Mouse (Mus musculus) E14TG2a.4 (cell line): ENCODE results near the gene Icmt.

Experiments
- H3K27me3 ChIP-seq: 2 replicates; pipeline ENCODE4 v1.6.1; 2014; ENCODE audit warnings: low read length, control low read depth; ENCODE audit not compliant: insufficient read depth
- H3K36me3 ChIP-seq: 2 replicates; pipeline ENCODE4 v1.6.1; 2014; ENCODE audit warnings: low read length, control low read depth; ENCODE audit not compliant: insufficient read depth
- H3K4me1 ChIP-seq: replicated peaks from 2 replicates; pipeline ENCODE4 v1.6.1; 2014; ENCODE audit warnings: low read depth, low read length, control low read depth
- H3K4me3 ChIP-seq: replicated peaks from 2 replicates; pipeline ENCODE4 v1.5.1; 2014; ENCODE audit warnings: mild to moderate bottlenecking, low read length
- H3K9me3 ChIP-seq: 2 replicates; pipeline ENCODE4 v1.6.1; 2014; ENCODE audit warnings: low read length, control low read depth
- CTCF ChIP-seq: conservative IDR thresholded peaks from 2 replicates; pipeline ENCODE4 v1.5.1; 2014; ENCODE audit warnings: low read length
- NANOG ChIP-seq: IDR thresholded peaks from 2 replicates; pipeline ENCODE4 v1.6.1; 2014; ENCODE audit warnings: borderline replicate concordance, low read length, mixed read lengths
- POU5F1 ChIP-seq: IDR thresholded peaks from 2 replicates; pipeline ENCODE4 v1.6.1; 2014; ENCODE audit warnings: low read length, borderline replicate concordance

The Icmt gene

GRCm38 (mm10) chr4:152290385-152290784 is 6.6 kb upstream of the Icmt start:
- H3K4me1 ChIP-seq, result peaks cover 88% of the 10 kb centered on the region
- TF ChIP-seq CTCF, result no peak
- no peak for TF ChIP-seq NANOG
- TF ChIP-seq POU5F1, result no peak
- peaks cover 40% of the 10 kb centered on the region for H3K27me3 ChIP-seq

DNA sequence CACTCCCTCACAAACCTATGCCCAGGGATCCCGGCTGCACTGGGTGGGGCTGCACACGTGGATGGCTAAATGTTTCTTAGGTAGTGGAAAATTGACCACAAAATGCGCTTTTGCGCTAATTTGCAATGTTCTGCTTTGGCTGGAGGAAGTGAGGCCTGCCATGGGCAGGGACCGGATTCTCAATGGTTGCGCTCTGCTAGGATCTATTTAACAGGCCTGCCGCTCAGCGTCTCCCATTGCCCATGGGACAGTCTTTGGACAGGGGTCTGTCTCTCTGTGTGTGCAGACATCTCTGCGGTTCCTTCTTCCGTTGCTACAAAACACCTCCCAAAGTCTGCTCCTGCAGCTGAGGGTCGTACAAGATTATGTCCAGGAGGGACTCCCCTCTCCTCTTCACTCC is 6.0 kb upstream of the Icmt start:
- TF ChIP-seq POU5F1, result no peak
- no peak for TF ChIP-seq NANOG
- no peak for TF ChIP-seq CTCF
- H3K36me3 ChIP-seq, result no peaks in the 10 kb centered on the region
- peaks cover 39% of the 10 kb centered on the region for H3K27me3 ChIP-seq
- peak overlapping the region; percentile 69 for H3K4me3 ChIP-seq
- H3K4me1 ChIP-seq, result peaks cover 88% of the 10 kb centered on the region
- H3K9me3 ChIP-seq, result peaks cover 7% of the 10 kb centered on the region; the same call in 1 of the 2 replicates

More at GRCm38 (mm10) chr4:152290385-152290784, 6.6 kb upstream of the Icmt start:
- Histone ChIP-seq H3K36me3 (no peaks in the 10 kb centered on the region), H3K9me3 (peaks cover 7% of the 10 kb centered on the region; the same call in 1 of the 2 replicates), H3K4me3 (peak overlapping the region; percentile 69)

DNA sequence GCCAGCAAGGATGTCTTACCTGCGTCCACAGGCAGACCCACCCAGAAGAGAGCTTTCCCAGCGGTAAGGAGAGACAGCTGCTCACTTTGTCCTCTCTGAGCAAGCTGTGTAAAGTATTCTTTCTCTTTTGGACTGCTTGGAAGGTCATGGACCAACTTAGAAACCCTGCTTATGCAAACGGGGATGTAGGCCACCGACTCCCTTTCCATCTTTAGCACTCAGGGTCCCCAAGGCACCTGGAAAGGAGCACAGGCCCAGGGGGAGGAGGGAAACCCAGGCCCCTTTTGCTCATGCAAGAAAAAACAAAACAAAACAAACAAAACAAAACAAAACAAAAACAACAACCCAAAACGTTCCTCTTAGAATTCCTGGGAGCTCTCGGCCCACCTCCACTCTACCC is 5.5 kb upstream of the Icmt start, which contains the start of gene Hes3:
TSS of gene Hes3 (minus strand) at position 101 of the 400 bp plus-strand sequence.
- peaks cover 7% of the 10 kb centered on the region; the same call in 1 of the 2 replicates for H3K9me3 ChIP-seq
- H3K4me3 ChIP-seq, result peak within 1 kb of the TSS; percentile 69
- H3K36me3 ChIP-seq, result no peaks in the 10 kb centered on the region
- peaks cover 86% of the 10 kb centered on the region for H3K4me1 ChIP-seq
- TF ChIP-seq CTCF (no peak), POU5F1 (no peak), NANOG (no peak)
- H3K27me3 ChIP-seq, result peaks cover 35% of the 10 kb centered on the region

DNA sequence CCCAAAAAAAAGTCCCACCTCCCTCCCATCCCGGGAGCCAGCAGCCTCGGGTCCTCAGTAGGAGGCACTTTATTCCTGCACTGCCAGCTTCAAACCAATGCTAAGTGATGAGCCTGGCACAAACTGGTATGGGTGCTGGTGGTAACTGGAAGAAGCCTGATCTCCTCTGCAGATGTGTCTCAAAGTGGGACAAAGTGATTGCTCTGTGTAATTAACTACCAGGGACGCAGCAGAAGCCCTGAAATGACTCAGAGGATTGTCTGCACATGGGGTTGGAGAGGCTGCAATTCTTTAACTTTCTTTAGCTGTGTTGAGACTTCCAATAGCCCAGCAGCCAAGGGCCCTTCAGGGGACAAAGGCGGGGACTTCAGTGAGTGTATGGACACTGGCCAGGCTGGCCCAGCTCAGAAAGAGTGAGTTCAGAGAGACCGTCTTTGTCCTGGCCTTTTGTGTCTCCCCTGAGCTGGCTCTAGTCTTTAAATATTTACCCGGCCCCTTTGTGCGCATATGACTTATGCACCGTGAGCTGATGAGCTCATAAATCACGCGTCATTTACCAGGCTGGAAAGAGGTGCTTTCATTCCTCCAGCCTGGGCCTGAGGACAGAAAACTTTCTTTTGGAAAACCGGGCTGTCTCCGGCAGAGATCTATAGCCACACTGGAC is 4.8 kb upstream of the Icmt start:
- Histone ChIP-seq H3K4me3 (peak overlapping the region; percentile 43; the same call in 1 of the 2 replicates), H3K27me3 (peaks cover 28% of the 10 kb centered on the region), H3K36me3 (no peaks in the 10 kb centered on the region), H3K9me3 (peaks cover 7% of the 10 kb centered on the region; the same call in 1 of the 2 replicates), H3K4me1 (peaks cover 81% of the 10 kb centered on the region)
- TF ChIP-seq NANOG, result no peak
- TF ChIP-seq CTCF, result no peak
- no peak for TF ChIP-seq POU5F1

DNA sequence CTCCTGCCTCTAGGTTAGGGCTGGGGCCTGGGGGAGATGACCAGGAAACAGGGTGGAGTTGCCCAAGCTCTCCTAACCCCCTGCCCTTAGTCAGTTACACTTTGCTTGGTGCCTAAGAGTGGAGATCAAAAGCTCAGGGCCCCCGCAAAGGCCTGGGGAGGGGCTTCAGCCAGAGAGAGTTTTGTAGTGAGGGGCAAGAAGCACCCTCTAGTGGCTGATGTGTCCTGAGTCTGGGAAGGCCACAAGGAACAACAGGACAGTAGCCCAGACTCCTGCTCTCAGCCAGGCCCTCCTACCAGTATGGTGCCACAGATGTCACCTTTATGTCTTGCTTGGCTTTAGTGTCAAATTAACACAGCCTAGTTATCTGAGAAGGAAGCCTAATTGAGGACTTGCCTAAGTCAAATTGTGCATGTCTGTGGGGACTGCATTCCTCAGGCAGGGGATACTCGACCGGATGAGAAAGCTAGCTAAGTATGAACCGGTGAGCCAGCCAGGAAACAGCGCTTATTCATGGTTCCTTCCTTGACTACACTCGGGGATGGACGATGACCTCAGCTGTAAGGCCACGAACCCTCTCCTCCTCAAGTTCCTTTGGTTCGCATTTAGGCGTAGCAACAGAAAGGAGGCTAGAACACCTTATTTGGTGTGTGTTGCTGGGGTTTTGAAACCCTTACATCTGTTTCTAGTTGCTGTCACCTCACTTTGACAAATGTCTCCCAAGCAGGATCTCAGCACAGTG is 2.7 kb upstream of the Icmt start:
- H3K4me1 ChIP-seq, result peaks cover 83% of the 10 kb centered on the region
- peaks cover 7% of the 10 kb centered on the region for H3K36me3 ChIP-seq
- TF ChIP-seq CTCF, result peak; percentile 47
- no peak for TF ChIP-seq POU5F1
- peaks cover 13% of the 10 kb centered on the region; the same call in 1 of the 2 replicates for H3K27me3 ChIP-seq
- peak overlapping the region; percentile 21; the same call in 1 of the 2 replicates for H3K4me3 ChIP-seq
- no peaks in the 10 kb centered on the region for H3K9me3 ChIP-seq

- 0 out of 2 replicates have a peak, but pooled peaks cover 10% of the 10 kb centered on the region for H3K27me3 ChIP-seq
Observed at GRCm38 (mm10) chr4:152295916-152296315, 1.1 kb upstream of the Icmt start.

GRCm38 (mm10) chr4:152296371-152296770 is 656 bp upstream of the Icmt start:
- Histone ChIP-seq H3K9me3 (no peaks in the 10 kb centered on the region), H3K27me3 (0 out of 2 replicates have a peak, but pooled peaks cover 10% of the 10 kb centered on the region), H3K36me3 (peaks cover 27% of the 10 kb centered on the region), H3K4me1 (peaks cover 72% of the 10 kb centered on the region), H3K4me3 (peak overlapping the region; percentile 82)
- TF ChIP-seq POU5F1 (no peak), NANOG (no peak), CTCF (no peak)

More at GRCm38 (mm10) chr4:152295916-152296315, 1.1 kb upstream of the Icmt start:
- no peaks in the 10 kb centered on the region for H3K9me3 ChIP-seq
- H3K4me3 ChIP-seq, result peak overlapping the region; percentile 45
- peaks cover 75% of the 10 kb centered on the region for H3K4me1 ChIP-seq
- peaks cover 22% of the 10 kb centered on the region for H3K36me3 ChIP-seq
- TF ChIP-seq POU5F1 (no peak), NANOG (no peak), CTCF (no peak)

DNA sequence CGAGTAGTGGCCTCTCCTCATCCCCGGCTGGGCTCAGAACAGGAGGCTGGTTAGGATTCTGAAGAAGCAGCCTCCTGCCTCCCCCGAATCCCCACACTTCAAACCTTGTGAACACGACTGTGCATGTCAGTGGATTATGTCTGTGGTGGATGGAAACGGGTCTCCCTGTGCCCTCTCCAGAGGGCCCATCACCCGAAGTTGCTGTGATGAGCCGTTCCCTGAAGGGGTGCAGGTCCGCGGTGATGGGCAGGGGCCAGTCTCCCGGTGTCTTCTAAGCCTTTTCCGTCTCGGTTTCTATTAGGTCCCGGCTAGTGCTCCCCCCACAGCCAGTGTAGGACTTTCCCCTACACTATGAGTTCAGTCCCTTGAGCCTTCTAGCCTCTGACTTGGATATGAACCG is 1.8 kb downstream of the Icmt start:
- H3K27me3 ChIP-seq, result no peaks in the 10 kb centered on the region
- H3K9me3 ChIP-seq, result no peaks in the 10 kb centered on the region
- peaks cover 64% of the 10 kb centered on the region for H3K4me1 ChIP-seq
- H3K36me3 ChIP-seq, result peaks cover 51% of the 10 kb centered on the region
- peak overlapping the region; percentile 95; the same call in 1 of the 2 replicates for H3K4me3 ChIP-seq
- TF ChIP-seq NANOG, result no peak
- no peak for TF ChIP-seq POU5F1
- TF ChIP-seq CTCF, result no peak

GRCm38 (mm10) chr4:152300375-152300774 is 3.3 kb downstream of the Icmt start:
- no peak for TF ChIP-seq NANOG
- no peak for TF ChIP-seq POU5F1
- TF ChIP-seq CTCF, result no peak

More at GRCm38 (mm10) chr4:152300375-152300774, 3.3 kb downstream of the Icmt start:
- Histone ChIP-seq H3K36me3 (peaks cover 63% of the 10 kb centered on the region), H3K4me1 (peaks cover 66% of the 10 kb centered on the region), H3K9me3 (no peaks in the 10 kb centered on the region), H3K4me3 (no peak overlapping the region), H3K27me3 (no peaks in the 10 kb centered on the region)
